Mouse (Mus musculus): ENCODE data around the gene Ccdc71. TPM values are rescaled to one million over a fixed set of nuclear protein-coding genes. Genes with fewer than 3 reads are reported as not detected.

The Ccdc71 gene
- polyA plus RNA-seq, 1 experiment from 2014 or later: 29.7 TPM

DNA sequence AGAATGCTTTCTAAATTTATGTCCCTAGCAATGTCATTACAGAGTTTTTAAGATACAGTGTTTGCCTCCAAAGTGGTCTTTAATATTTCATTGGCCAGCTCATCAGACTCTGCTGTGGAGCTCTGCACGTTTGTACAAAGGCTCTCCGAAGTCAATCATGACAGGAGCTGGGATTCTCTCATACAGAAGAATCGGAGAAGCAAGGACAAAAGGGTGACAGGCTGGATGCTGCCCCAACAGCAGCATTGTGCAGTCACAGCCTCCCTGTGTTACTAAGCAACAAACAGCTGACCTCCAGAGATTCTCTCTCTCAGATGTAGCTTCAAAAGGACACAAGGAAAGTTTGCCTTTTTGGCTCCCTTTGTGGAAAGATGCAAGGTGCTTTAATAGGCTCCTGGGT, 24.1 kb upstream of the Ccdc71 start, which contains the start of gene BC048562:
Gene BC048562 (plus strand): TSS at position 301 of the 400 bp plus-strand sequence.
- H3K4me1 ChIP-seq (replicated peaks; ENCODE audit: control insufficient read depth, insufficient read depth): no peaks in the 10 kb centered on the region
- WGBS: 63% methylated on average over 3 of the region's 3 CpGs
- H3K27me3 ChIP-seq (ENCODE audit: control insufficient read depth, insufficient read depth, low read length): no peaks in the 10 kb centered on the region
- TF ChIP-seq CTCF (IDR thresholded peaks at IDR 0.05; ENCODE audit: low read depth) (no peak), EP300 (optimal IDR thresholded peaks at IDR 0.05) (no peak)
- DNase-seq (ENCODE audit: low spot score): no peak
- H3K27ac ChIP-seq (replicated peaks): no peak within 1 kb of the TSS
- no peaks in the 10 kb centered on the region for H3K36me3 ChIP-seq (ENCODE audit: control insufficient read depth, insufficient read depth, low read length)
- H3K9me3 ChIP-seq (ENCODE audit: control insufficient read depth, low read length): no peaks in the 10 kb centered on the region
- H3K4me2 ChIP-seq (replicated peaks; ENCODE audit: low read depth): no peak within 1 kb of the TSS
- H3K9ac ChIP-seq (ENCODE audit: low read length): no peak within 1 kb of the TSS
- H3K4me3 ChIP-seq (ENCODE audit: low read depth, low read length): no peak within 1 kb of the TSS
- ATAC-seq (ENCODE audit: low FRiP score, low TSS enrichment): no peak

GRCm38 (mm10) chr9:108439176-108439575, 21.2 kb upstream of the Ccdc71 start:
- no peaks in the 10 kb centered on the region for H3K27me3 ChIP-seq (ENCODE audit: control insufficient read depth, insufficient read depth, low read length)
- no peak overlapping the region for H3K4me2 ChIP-seq (replicated peaks; ENCODE audit: low read depth)
- H3K9ac ChIP-seq (ENCODE audit: low read length): no peak overlapping the region
- H3K4me3 ChIP-seq (ENCODE audit: low read depth, low read length): no peak overlapping the region
- no peaks in the 10 kb centered on the region for H3K36me3 ChIP-seq (ENCODE audit: control insufficient read depth, insufficient read depth, low read length)
- no peaks in the 10 kb centered on the region for H3K4me1 ChIP-seq (replicated peaks; ENCODE audit: control insufficient read depth, insufficient read depth)
- WGBS: 78% methylated on average over 6 of the region's 6 CpGs
- no peak for ATAC-seq (ENCODE audit: low FRiP score, low TSS enrichment)
- TF ChIP-seq CTCF (IDR thresholded peaks at IDR 0.05; ENCODE audit: low read depth) (no peak), EP300 (optimal IDR thresholded peaks at IDR 0.05) (no peak)
- no peaks in the 10 kb centered on the region for H3K9me3 ChIP-seq (ENCODE audit: control insufficient read depth, low read length)
- no peak for DNase-seq (ENCODE audit: low spot score)
- no peak overlapping the region for H3K27ac ChIP-seq (replicated peaks)

DNA sequence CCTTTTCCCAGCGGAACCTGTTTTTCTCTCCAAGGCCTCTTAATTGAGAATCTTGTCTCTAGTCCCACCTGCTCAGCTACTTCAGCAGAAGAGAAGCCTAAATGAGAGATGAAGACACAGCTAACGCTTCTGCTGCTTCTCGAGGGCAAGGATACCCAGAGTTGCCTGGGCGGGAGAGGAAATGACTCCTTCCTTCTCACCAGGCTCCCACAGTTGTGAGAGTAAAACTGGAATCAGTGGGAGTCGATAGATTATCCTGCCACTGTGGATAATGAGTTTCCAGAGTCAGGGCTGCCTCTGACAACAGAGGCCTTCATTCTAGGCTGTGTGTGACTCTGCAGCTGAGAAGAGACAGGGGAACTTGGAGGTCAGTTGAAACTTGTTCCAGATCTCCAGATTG, 19.8 kb upstream of the Ccdc71 start:
- H3K27me3 ChIP-seq (ENCODE audit: control insufficient read depth, insufficient read depth, low read length): no peaks in the 10 kb centered on the region
- no peaks in the 10 kb centered on the region for H3K4me1 ChIP-seq (replicated peaks; ENCODE audit: control insufficient read depth, insufficient read depth)
- no peak overlapping the region for H3K9ac ChIP-seq (ENCODE audit: low read length)
- no peak overlapping the region for H3K27ac ChIP-seq (replicated peaks)
- H3K36me3 ChIP-seq (ENCODE audit: control insufficient read depth, insufficient read depth, low read length): no peaks in the 10 kb centered on the region
- TF ChIP-seq CTCF (IDR thresholded peaks at IDR 0.05; ENCODE audit: low read depth): no peak
- no peak for TF ChIP-seq EP300 (optimal IDR thresholded peaks at IDR 0.05)
- 65% methylated on average over 5 of the region's 5 CpGs for WGBS
- H3K4me3 ChIP-seq (ENCODE audit: low read depth, low read length): no peak overlapping the region
- DNase-seq (ENCODE audit: low spot score): no peak
- no peak for ATAC-seq (ENCODE audit: low FRiP score, low TSS enrichment)
- no peaks in the 10 kb centered on the region for H3K9me3 ChIP-seq (ENCODE audit: control insufficient read depth, low read length)
- H3K4me2 ChIP-seq (replicated peaks; ENCODE audit: low read depth): no peak overlapping the region

- H3K36me3 ChIP-seq (ENCODE audit: control insufficient read depth, insufficient read depth, low read length): no peaks in the 10 kb centered on the region
- H3K4me2 ChIP-seq (replicated peaks; ENCODE audit: low read depth): no peak overlapping the region
- no peaks in the 10 kb centered on the region for H3K27me3 ChIP-seq (ENCODE audit: control insufficient read depth, insufficient read depth, low read length)
- no peak overlapping the region for H3K4me3 ChIP-seq (ENCODE audit: low read depth, low read length)
- no peak overlapping the region for H3K27ac ChIP-seq (replicated peaks)
- H3K9ac ChIP-seq (ENCODE audit: low read length): no peak overlapping the region
- no peaks in the 10 kb centered on the region for H3K4me1 ChIP-seq (replicated peaks; ENCODE audit: control insufficient read depth, insufficient read depth)
- DNase-seq (ENCODE audit: low spot score) (no peak), ATAC-seq (ENCODE audit: low FRiP score, low TSS enrichment) (no peak; the same call in 1 of the 2 replicates)
- WGBS: 70% methylated on average over 11 of the region's 11 CpGs
- H3K9me3 ChIP-seq (ENCODE audit: control insufficient read depth, low read length): no peaks in the 10 kb centered on the region
- TF ChIP-seq CTCF (IDR thresholded peaks at IDR 0.05; ENCODE audit: low read depth) (no peak), EP300 (optimal IDR thresholded peaks at IDR 0.05) (no peak)
Measured at GRCm38 (mm10) chr9:108441236-108441919, 18.9 kb upstream of the Ccdc71 start.

DNA sequence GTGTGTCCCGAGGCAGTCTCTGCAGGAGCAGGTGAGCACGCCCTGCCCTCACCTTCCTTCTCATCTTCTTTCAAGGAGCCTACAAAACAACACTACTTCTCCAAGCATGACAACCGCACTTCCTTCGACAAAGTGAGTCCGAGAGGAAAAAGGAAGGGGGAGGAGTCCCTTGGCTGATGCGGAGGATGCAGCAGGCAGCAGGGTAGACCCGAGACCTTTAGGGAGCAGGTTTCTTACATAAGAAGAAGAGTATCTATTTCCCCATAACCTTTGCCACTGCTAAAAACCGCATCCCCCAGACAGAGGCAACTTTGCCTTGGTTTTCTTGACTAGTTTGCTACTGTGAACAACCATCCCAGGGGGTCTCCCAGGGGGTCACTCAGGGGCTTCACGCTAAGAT, 15.2 kb upstream of the Ccdc71 start:
- WGBS: 62% methylated on average over 9 of the region's 9 CpGs
- DNase-seq (ENCODE audit: low spot score) (no peak), ATAC-seq (ENCODE audit: low FRiP score, low TSS enrichment) (no peak)
- Histone ChIP-seq H3K4me3 (ENCODE audit: low read depth, low read length) (no peak overlapping the region), H3K9ac (ENCODE audit: low read length) (no peak overlapping the region), H3K27me3 (ENCODE audit: control insufficient read depth, insufficient read depth, low read length) (no peaks in the 10 kb centered on the region), H3K36me3 (ENCODE audit: control insufficient read depth, insufficient read depth, low read length) (no peaks in the 10 kb centered on the region), H3K4me1 (replicated peaks; ENCODE audit: control insufficient read depth, insufficient read depth) (no peaks in the 10 kb centered on the region), H3K4me2 (replicated peaks; ENCODE audit: low read depth) (no peak overlapping the region), H3K27ac (replicated peaks) (no peak overlapping the region), H3K9me3 (ENCODE audit: control insufficient read depth, low read length) (no peaks in the 10 kb centered on the region)
- no peak for TF ChIP-seq CTCF (IDR thresholded peaks at IDR 0.05; ENCODE audit: low read depth)

- Histone ChIP-seq H3K9me3 (ENCODE audit: control insufficient read depth, low read length) (no peaks in the 10 kb centered on the region), H3K4me1 (replicated peaks; ENCODE audit: control insufficient read depth, insufficient read depth) (0 out of 2 replicates have a peak, but pooled peaks cover 2% of the 10 kb centered on the region), H3K4me3 (ENCODE audit: low read depth, low read length) (no peak overlapping the region), H3K27ac (replicated peaks) (0 out of 2 replicates have a peak overlapping the region, but pooled peaks have one; percentile 35), H3K4me2 (replicated peaks; ENCODE audit: low read depth) (peak overlapping the region; percentile 90; the same call in 1 of the 2 replicates), H3K9ac (ENCODE audit: low read length) (no peak overlapping the region), H3K36me3 (ENCODE audit: control insufficient read depth, insufficient read depth, low read length) (no peaks in the 10 kb centered on the region), H3K27me3 (ENCODE audit: control insufficient read depth, insufficient read depth, low read length) (no peaks in the 10 kb centered on the region)
- WGBS: 51% methylated on average over 4 of the region's 4 CpGs
- ATAC-seq (ENCODE audit: low FRiP score, low TSS enrichment) (no peak), DNase-seq (ENCODE audit: low spot score) (no peak)
- TF ChIP-seq EP300 (optimal IDR thresholded peaks at IDR 0.05): no peak
- TF ChIP-seq CTCF (IDR thresholded peaks at IDR 0.05; ENCODE audit: low read depth): no peak
Measured at GRCm38 (mm10) chr9:108449860-108450259, 10.5 kb upstream of the Ccdc71 start.

All from stomach, postnatal 0 days (tissue).